Mouse (Mus musculus) small intestine, adult 2 months (tissue): Measurements from ENCODE around the gene Ephx3. TPM values are rescaled to one million over a fixed set of nuclear protein-coding genes. Genes with fewer than 3 reads are reported as not detected.

Experiments
- H3K27ac ChIP-seq: fragments of 200-500 bp; 2 replicates; pipeline ENCODE4 v1.5.1; 2012; ENCODE audit warnings: low read depth, low read length, control low read depth, inconsistent platforms; ENCODE audit not compliant: insufficient read depth
- H3K27me3 ChIP-seq: fragments of 200-500 bp; 2 replicates; pipeline ENCODE4 v1.6.1; 2012; ENCODE audit warnings: mild to moderate bottlenecking, moderate library complexity, low read length, inconsistent platforms; ENCODE audit not compliant: control insufficient read depth, insufficient read depth
- H3K36me3 ChIP-seq: fragments of 200-500 bp; 2 replicates; pipeline ENCODE4 v1.6.1; 2012; ENCODE audit warnings: mild to moderate bottlenecking, low read length, control low read depth, inconsistent platforms; ENCODE audit not compliant: control insufficient read depth, insufficient read depth
- H3K4me1 ChIP-seq: fragments of 200-500 bp; 2 replicates; pipeline ENCODE4 v1.6.1; 2012; ENCODE audit warnings: low read length, inconsistent platforms, mixed read lengths; ENCODE audit not compliant: control insufficient read depth, insufficient read depth, insufficient read length
- H3K4me3 ChIP-seq: fragments of 200-500 bp; 2 replicates; pipeline ENCODE4 v1.5.1; 2012; ENCODE audit warnings: low read depth, mild to moderate bottlenecking, control low read depth, inconsistent platforms, low read length, moderate library complexity
- CTCF ChIP-seq: fragments of 200-500 bp; IDR thresholded peaks from 2 replicates; pipeline ENCODE4 v1.5.1; 2012; ENCODE audit warnings: low read depth, mild to moderate bottlenecking, control low read depth, inconsistent platforms, low read length, moderate library complexity, mixed read lengths; ENCODE audit not compliant: insufficient replicate concordance, insufficient read length; ENCODE audit errors: extremely low read depth
- POLR2A ChIP-seq: fragments of 200-500 bp; IDR thresholded peaks from 2 replicates; pipeline ENCODE4 v1.6.1; 2012; ENCODE audit warnings: low read depth, mild to moderate bottlenecking, control low read depth, inconsistent platforms, low read length, moderate library complexity
- WGBS: fragments of 180-500 bp; shearing (Covaris S2); methylation state at CpG from one replicate; pipeline ENCODE4 v1.1.7; 2018; 5-methylcytosine and 5-hydroxymethylcytosine counted together
- polyA plus RNA-seq: library from polyadenylated mRNA; depleted of rRNA; stranded (reverse); fragments of >200 nt; gene quantifications from 2 replicates; pipeline ENCODE4 v1.2.3, GENCODE M21; 2012

Gene Ephx3
- polyA plus RNA-seq, 1 experiment = 0.51 TPM

DNA sequence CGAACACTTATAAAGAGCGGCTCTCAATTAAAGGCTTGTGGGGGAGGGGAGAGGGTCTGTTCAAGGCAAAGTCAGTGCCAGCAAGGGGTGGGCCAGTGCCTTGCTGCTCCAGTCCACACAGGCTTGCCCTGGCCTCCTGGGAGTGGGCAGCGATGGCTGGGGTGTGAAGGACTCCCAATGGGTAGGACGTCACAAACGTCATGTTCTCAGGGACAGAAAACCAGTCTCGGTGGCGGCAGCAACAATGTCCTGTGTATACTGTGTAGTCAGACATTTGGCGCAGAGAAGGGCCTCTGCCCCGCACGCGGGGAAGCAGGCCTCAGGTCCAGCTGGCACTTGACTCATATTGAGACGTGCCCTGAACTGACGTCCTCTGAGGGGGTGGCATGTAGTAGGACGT is 7.8 kb upstream of the Ephx3 start:
- no peaks in the 10 kb centered on the region for H3K4me1 ChIP-seq
- H3K4me3 ChIP-seq = no peak overlapping the region
- no peak for TF ChIP-seq CTCF
- no peak for TF ChIP-seq POLR2A
- 84% methylated on average over 14 of the region's 14 CpGs for WGBS
- no peaks in the 10 kb centered on the region for H3K27me3 ChIP-seq
- H3K27ac ChIP-seq = no peak overlapping the region
- peaks cover 66% of the 10 kb centered on the region for H3K36me3 ChIP-seq

DNA sequence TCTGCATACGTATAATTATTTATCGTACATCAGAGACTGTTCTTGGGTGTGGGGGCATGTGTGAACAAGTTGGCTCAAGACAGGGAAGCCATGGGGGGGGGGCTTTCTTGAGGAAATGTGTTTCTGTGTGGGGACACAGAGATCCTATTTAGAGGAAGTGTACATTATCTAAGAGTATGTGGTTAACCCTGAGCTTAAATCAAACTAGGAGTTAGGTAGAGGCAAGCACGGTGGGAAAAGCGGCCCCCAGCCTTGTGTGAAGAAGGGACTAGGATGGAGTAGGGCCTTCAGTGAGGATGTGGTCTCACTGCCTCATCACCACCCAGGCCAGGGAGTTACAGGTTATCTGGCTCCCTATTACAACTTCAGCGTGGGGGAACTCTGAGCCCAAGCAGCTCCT is 6.4 kb upstream of the Ephx3 start:
- H3K27ac ChIP-seq = no peak overlapping the region
- 84% methylated on average over 5 of the region's 5 CpGs for WGBS
- peaks cover 51% of the 10 kb centered on the region for H3K36me3 ChIP-seq
- no peaks in the 10 kb centered on the region for H3K27me3 ChIP-seq
- H3K4me3 ChIP-seq = no peak overlapping the region
- TF ChIP-seq POLR2A (no peak), CTCF (no peak)
- no peaks in the 10 kb centered on the region for H3K4me1 ChIP-seq

DNA sequence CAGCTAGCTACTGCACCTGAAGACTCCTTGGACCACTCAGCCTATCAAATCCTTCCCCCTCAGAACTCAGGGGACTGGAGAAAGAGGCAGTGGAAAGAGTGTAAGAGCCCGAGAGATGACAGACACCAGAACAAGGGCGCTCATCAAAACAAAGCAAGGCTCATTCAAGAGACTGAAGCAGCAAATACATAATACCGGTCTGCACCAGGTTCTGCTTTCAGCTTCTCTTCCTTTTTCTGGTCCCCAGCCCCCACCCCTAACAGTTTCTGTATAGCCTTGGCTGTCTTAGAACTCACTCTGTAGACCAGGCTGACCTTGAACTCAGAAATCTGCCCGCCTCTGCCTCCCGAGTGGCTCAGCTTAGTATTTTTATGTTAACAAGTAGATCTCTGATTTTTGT is 3.7 kb upstream of the Ephx3 start:
- H3K4me1 ChIP-seq = peaks cover 11% of the 10 kb centered on the region
- WGBS = 80% methylated on average over 5 of the region's 5 CpGs
- H3K4me3 ChIP-seq = no peak overlapping the region
- no peak overlapping the region for H3K27ac ChIP-seq
- H3K27me3 ChIP-seq = 0 out of 2 replicates have a peak, but pooled peaks cover 4% of the 10 kb centered on the region
- H3K36me3 ChIP-seq = peaks cover 25% of the 10 kb centered on the region
- TF ChIP-seq POLR2A (no peak), CTCF (no peak)

DNA sequence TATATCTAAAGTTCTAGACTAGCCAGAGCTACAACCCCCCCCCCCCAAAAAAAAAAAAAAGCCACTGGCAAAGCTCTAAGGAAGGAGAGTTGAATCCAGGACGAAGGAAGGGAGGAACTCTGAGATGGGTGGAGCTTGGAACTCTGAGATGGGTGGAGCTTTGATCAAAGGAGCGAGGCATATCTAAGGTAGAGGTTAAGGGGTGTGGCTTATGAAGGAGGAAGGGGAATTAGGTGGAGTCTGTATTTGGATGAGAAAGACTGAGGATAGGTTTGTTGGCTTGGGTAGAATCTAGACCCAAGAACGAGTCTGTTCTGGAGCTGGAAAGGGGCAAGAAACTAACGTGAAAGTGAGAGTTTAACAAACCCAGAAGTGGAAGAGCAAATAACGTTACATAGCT is 501 bp upstream of the Ephx3 start:
- WGBS = 5% methylated on average over 5 of the region's 5 CpGs
- Histone ChIP-seq H3K36me3 (no peaks in the 10 kb centered on the region), H3K4me3 (no peak overlapping the region), H3K27ac (no peak overlapping the region), H3K4me1 (peaks cover 11% of the 10 kb centered on the region), H3K27me3 (0 out of 2 replicates have a peak, but pooled peaks cover 4% of the 10 kb centered on the region)
- TF ChIP-seq POLR2A (no peak), CTCF (no peak)

DNA sequence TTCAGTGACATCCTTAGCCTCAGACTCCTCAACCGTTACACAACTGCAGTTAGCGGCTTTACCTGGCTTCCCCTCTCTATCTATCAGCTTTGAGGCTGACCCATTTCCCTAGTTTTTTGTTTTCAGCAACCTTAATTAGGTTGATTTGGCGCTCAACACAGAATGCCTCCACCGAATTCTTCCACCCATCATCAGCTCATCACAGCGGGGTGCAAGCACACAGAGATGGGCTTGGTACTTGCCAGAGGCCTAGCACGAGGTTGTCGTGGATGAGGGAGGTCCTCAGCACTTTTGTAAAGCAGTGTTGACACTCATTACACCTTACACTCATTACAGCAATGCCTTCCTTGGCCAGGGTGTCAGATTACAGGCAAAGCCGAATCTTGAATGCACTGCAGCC is 6.3 kb downstream of the Ephx3 start:
- Histone ChIP-seq H3K36me3 (no peaks in the 10 kb centered on the region), H3K27ac (no peak overlapping the region), H3K4me3 (no peak overlapping the region), H3K4me1 (no peaks in the 10 kb centered on the region), H3K27me3 (no peaks in the 10 kb centered on the region)
- WGBS = 60% methylated on average over 8 of the region's 8 CpGs
- TF ChIP-seq POLR2A (no peak), CTCF (no peak)

DNA sequence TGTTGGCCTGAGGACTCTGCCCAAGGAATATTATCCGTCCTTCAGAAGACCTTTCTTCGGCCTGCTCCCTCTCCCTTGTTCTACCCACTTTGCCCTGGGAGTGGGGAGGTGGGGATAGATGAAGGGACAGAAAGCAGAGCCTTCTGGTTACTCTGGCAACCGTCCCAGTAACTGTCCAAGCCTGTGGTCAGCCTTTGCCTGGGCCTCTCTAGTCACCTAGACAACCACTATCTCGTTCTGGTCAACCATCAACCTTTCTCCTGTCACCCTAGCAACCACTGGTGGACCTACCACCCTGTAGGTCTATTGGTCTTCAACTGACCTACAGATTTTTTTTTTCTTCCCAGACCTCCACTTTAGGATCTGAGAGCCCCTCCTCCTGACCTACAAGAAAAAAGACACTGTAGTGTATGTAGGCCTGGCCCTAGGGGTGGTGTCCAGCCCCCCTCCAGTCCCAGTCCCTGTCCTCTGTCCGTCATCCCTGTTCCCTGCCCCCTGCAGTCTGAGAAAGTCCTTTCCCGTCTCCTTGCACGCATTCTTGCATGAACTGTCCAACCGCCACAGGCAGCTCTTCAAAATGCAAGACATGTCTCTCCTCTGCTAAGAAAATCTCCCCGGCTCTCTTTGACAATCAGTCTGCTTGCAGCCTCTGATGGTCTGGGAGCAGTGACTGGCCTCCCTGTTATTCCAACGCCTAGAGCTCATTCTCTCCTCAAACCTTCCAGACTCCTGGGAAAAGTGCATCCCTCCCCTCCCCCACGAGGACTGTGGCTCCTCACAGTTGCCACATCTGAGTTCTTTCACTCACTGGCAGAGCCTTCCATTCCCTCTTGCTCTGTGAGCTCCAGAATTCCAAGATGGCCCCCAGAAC is 9.5 kb downstream of the Ephx3 start:
- Histone ChIP-seq H3K4me1 (no peaks in the 10 kb centered on the region), H3K4me3 (no peak overlapping the region), H3K36me3 (no peaks in the 10 kb centered on the region), H3K27ac (no peak overlapping the region), H3K27me3 (no peaks in the 10 kb centered on the region)
- TF ChIP-seq POLR2A (no peak), CTCF (no peak)
- WGBS = 70% methylated on average over 11 of the region's 11 CpGs

DNA sequence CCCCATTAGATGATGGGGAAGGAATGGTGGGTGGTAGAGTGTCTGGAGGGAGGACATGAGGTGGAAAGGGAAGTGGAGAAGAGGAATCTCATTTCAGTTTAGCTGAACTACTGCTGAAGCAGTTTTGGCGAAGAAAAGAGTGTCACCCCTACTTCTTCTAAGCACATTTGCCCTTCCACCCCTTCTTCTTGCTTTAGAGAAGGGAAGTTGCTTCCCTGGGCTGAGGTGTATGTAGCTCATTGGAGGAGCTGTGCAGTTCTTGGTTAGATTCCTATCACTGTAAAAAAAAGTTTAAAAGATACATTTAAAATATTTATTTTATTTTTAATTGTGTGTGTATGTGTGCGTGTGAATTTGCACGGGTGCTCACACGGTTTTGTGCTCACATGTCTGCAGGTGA is 12.4 kb downstream of the Ephx3 start:
- TF ChIP-seq CTCF (no peak), POLR2A (no peak)
- Histone ChIP-seq H3K36me3 (no peaks in the 10 kb centered on the region), H3K4me3 (no peak overlapping the region), H3K4me1 (0 out of 2 replicates have a peak, but pooled peaks cover 4% of the 10 kb centered on the region), H3K27ac (no peak overlapping the region), H3K27me3 (no peaks in the 10 kb centered on the region)
- 85% methylated on average over 4 of the region's 4 CpGs for WGBS
